Mouse (Mus musculus): ENCODE data around the gene H2-Oa.

The H2-Oa gene

GRCm38 (mm10) chr17:34122188-34122984, 30.2 kb downstream of the H2-Oa start, which contains the start of gene Brd2:
Brd2 (minus strand) TSS chr17:34122634.
- peak; percentile 93 for DNase-seq (ENCODE audit: low read depth)

- no peak for DNase-seq (ENCODE audit: low read depth)
Measured at GRCm38 (mm10) chr17:34123111-34123510, 31.0 kb downstream of the H2-Oa start.

GRCm38 (mm10) chr17:34123518-34123917, 31.4 kb downstream of the H2-Oa start:
- DNase-seq (ENCODE audit: low read depth) = no peak

GRCm38 (mm10) chr17:34124649-34125048, 32.5 kb downstream of the H2-Oa start:
- no peak for DNase-seq (ENCODE audit: low read depth)

- DNase-seq (ENCODE audit: low read depth) = no peak
Measured at GRCm38 (mm10) chr17:34126826-34127420, 34.8 kb downstream of the H2-Oa start.

GRCm38 (mm10) chr17:34127475-34127874, 35.3 kb downstream of the H2-Oa start:
- DNase-seq (ENCODE audit: low read depth) = no peak

- DNase-seq (ENCODE audit: low read depth) = no peak
Measured at GRCm38 (mm10) chr17:34128264-34128937, 36.3 kb downstream of the H2-Oa start.

GRCm38 (mm10) chr17:34128944-34129791, 37.0 kb downstream of the H2-Oa start:
- DNase-seq (ENCODE audit: low read depth) = no peak

GRCm38 (mm10) chr17:34130073-34130947, 38.2 kb downstream of the H2-Oa start:
- no peak for DNase-seq (ENCODE audit: low read depth)

- DNase-seq (ENCODE audit: low read depth) = no peak
Measured at GRCm38 (mm10) chr17:34131911-34132310, 39.8 kb downstream of the H2-Oa start.

GRCm38 (mm10) chr17:34133289-34133688, 41.1 kb downstream of the H2-Oa start:
- DNase-seq (ENCODE audit: low read depth) = no peak

GRCm38 (mm10) chr17:34134451-34134850, 42.3 kb downstream of the H2-Oa start:
- DNase-seq (ENCODE audit: low read depth) = no peak

GRCm38 (mm10) chr17:34135297-34136224, 43.4 kb downstream of the H2-Oa start:
- peak; percentile 98 for DNase-seq (ENCODE audit: low read depth)

- no peak for DNase-seq (ENCODE audit: low read depth)
Measured at GRCm38 (mm10) chr17:34137601-34138000, 45.5 kb downstream of the H2-Oa start.

- no peak for DNase-seq (ENCODE audit: low read depth)
Measured at GRCm38 (mm10) chr17:34138655-34139054, 46.5 kb downstream of the H2-Oa start.

GRCm38 (mm10) chr17:34139416-34139815, 47.3 kb downstream of the H2-Oa start:
- DNase-seq (ENCODE audit: low read depth) = no peak

GRCm38 (mm10) chr17:34140240-34140639, 48.1 kb downstream of the H2-Oa start:
- no peak for DNase-seq (ENCODE audit: low read depth)

GRCm38 (mm10) chr17:34141448-34141847, 49.3 kb downstream of the H2-Oa start:
- no peak for DNase-seq (ENCODE audit: low read depth)

GRCm38 (mm10) chr17:34142456-34143010, 50.4 kb downstream of the H2-Oa start:
- no peak for DNase-seq (ENCODE audit: low read depth)

- no peak for DNase-seq (ENCODE audit: low read depth)
Measured at GRCm38 (mm10) chr17:34143033-34143432, 50.9 kb downstream of the H2-Oa start, which contains the start of gene H2-DMb2. H2-DMb2 (plus strand) TSS chr17:34143307.

All from c-Kit-positive CD71-positive TER-119-negative erythroid progenitor cells, embryonic 14.5 days (primary cell).